Mouse (Mus musculus): ENCODE measurements around the gene Sv2c. TPM values are rescaled to one million over a fixed set of nuclear protein-coding genes. Genes with fewer than 3 reads are reported as not detected.

The Sv2c gene
- polyA plus RNA-seq, 1 experiment from 2014 or later: 0.27 TPM

- Histone ChIP-seq H3K4me1 (ENCODE audit: insufficient read depth, low read depth, low read length) (no peaks in the 10 kb centered on the region), H3K36me3 (ENCODE audit: insufficient read depth, low read length) (no peaks in the 10 kb centered on the region), H3K27ac (ENCODE audit: low read length) (no peak overlapping the region), H3K9ac (replicated peaks; ENCODE audit: low read depth) (no peak overlapping the region), H3K4me3 (ENCODE audit: low read depth, low read length) (no peak overlapping the region), H3K9me3 (ENCODE audit: low read length) (no peaks in the 10 kb centered on the region), H3K4me2 (replicated peaks; ENCODE audit: low read depth, low read length) (no peak overlapping the region), H3K27me3 (replicated peaks; ENCODE audit: insufficient read depth, low read length) (no peaks in the 10 kb centered on the region)
- DNase-seq (ENCODE audit: low spot score) (no peak), ATAC-seq (no peak)
- 58% methylated on average over 2 of the region's 2 CpGs for WGBS
- TF ChIP-seq CTCF (IDR thresholded peaks at IDR 0.05): no peak
- no peak for TF ChIP-seq EP300 (IDR thresholded peaks at IDR 0.05)
Measured at GRCm38 (mm10) chr13:96166593-96166992, 34.2 kb upstream of the Sv2c start.

GRCm38 (mm10) chr13:96133363-96134100 lies 1.2 kb upstream of the Sv2c start:
- DNase-seq (ENCODE audit: low spot score) (no peak), ATAC-seq (no peak)

DNA sequence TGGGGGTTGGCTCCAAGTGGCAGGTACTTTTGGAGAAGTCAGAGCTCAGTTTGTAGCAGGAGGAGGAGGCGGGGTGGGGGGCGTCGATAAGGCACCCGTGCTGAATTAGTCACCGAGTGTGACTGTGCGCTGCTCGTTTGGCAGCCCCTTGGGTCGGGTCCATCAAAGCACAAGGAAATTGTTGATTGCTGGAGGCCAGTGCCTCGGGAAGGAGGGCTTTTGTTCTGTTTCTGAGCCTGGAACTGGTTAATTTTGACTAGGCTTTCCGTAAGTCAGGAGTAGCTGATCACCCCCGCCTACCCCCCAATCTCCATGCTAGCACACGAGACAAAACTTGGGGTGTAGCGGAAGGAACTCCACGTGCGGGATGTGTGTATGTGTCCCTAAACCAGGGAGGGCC lies 456 bp upstream of the Sv2c start:
- no peak for DNase-seq (ENCODE audit: low spot score)
- Histone ChIP-seq H3K27me3 (replicated peaks; ENCODE audit: insufficient read depth, low read length) (peaks cover 43% of the 10 kb centered on the region; the same call in 1 of the 2 replicates), H3K4me2 (replicated peaks; ENCODE audit: low read depth, low read length) (peak overlapping the region; percentile 58), H3K36me3 (ENCODE audit: insufficient read depth, low read length) (no peaks in the 10 kb centered on the region), H3K9ac (replicated peaks; ENCODE audit: low read depth) (no peak overlapping the region), H3K27ac (ENCODE audit: low read length) (no peak overlapping the region), H3K4me1 (ENCODE audit: insufficient read depth, low read depth, low read length) (no peaks in the 10 kb centered on the region), H3K4me3 (ENCODE audit: low read depth, low read length) (peak overlapping the region; percentile 33; the same call in 1 of the 2 replicates), H3K9me3 (ENCODE audit: low read length) (no peaks in the 10 kb centered on the region)
- TF ChIP-seq CTCF (IDR thresholded peaks at IDR 0.05): no peak
- TF ChIP-seq EP300 (IDR thresholded peaks at IDR 0.05): no peak
- WGBS: under 1% methylated on average over 13 of the region's 15 CpGs
- ATAC-seq: peak; percentile 9; the same call in 1 of the 2 replicates

More at GRCm38 (mm10) chr13:96133363-96134100, 1.2 kb upstream of the Sv2c start:
- no peak overlapping the region for H3K9ac ChIP-seq (replicated peaks; ENCODE audit: low read depth)
- no peak overlapping the region for H3K27ac ChIP-seq (ENCODE audit: low read length)
- TF ChIP-seq CTCF (IDR thresholded peaks at IDR 0.05): no peak
- no peak for TF ChIP-seq EP300 (IDR thresholded peaks at IDR 0.05)
- H3K4me1 ChIP-seq (ENCODE audit: insufficient read depth, low read depth, low read length): no peaks in the 10 kb centered on the region
- 2% methylated on average over 28 of the region's 28 CpGs for WGBS
- no peaks in the 10 kb centered on the region for H3K36me3 ChIP-seq (ENCODE audit: insufficient read depth, low read length)
- no peaks in the 10 kb centered on the region for H3K9me3 ChIP-seq (ENCODE audit: low read length)
- H3K4me2 ChIP-seq (replicated peaks; ENCODE audit: low read depth, low read length): no peak overlapping the region
- peaks cover 43% of the 10 kb centered on the region; the same call in 1 of the 2 replicates for H3K27me3 ChIP-seq (replicated peaks; ENCODE audit: insufficient read depth, low read length)
- no peak overlapping the region for H3K4me3 ChIP-seq (ENCODE audit: low read depth, low read length)

- Histone ChIP-seq H3K4me3 (ENCODE audit: low read depth, low read length) (peak overlapping the region; percentile 33), H3K27me3 (replicated peaks; ENCODE audit: insufficient read depth, low read length) (peaks cover 43% of the 10 kb centered on the region; the same call in 1 of the 2 replicates), H3K27ac (ENCODE audit: low read length) (no peak overlapping the region), H3K36me3 (ENCODE audit: insufficient read depth, low read length) (no peaks in the 10 kb centered on the region), H3K9ac (replicated peaks; ENCODE audit: low read depth) (no peak overlapping the region), H3K9me3 (ENCODE audit: low read length) (no peaks in the 10 kb centered on the region), H3K4me1 (ENCODE audit: insufficient read depth, low read depth, low read length) (no peaks in the 10 kb centered on the region), H3K4me2 (replicated peaks; ENCODE audit: low read depth, low read length) (peak overlapping the region; percentile 58)
- DNase-seq (ENCODE audit: low spot score) (no peak), ATAC-seq (no peak)
- 0% methylated on average over 16 of the region's 19 CpGs for WGBS
- TF ChIP-seq CTCF (IDR thresholded peaks at IDR 0.05): no peak
- TF ChIP-seq EP300 (IDR thresholded peaks at IDR 0.05): no peak
Measured at GRCm38 (mm10) chr13:96131911-96132310, 466 bp downstream of the Sv2c start.

GRCm38 (mm10) chr13:96131050-96131449 lies 1.3 kb downstream of the Sv2c start:
- Histone ChIP-seq H3K36me3 (ENCODE audit: insufficient read depth, low read length) (no peaks in the 10 kb centered on the region), H3K9me3 (ENCODE audit: low read length) (no peaks in the 10 kb centered on the region), H3K4me2 (replicated peaks; ENCODE audit: low read depth, low read length) (0 out of 2 replicates have a peak overlapping the region, but pooled peaks have one; percentile 27), H3K4me3 (ENCODE audit: low read depth, low read length) (peak overlapping the region; percentile 6; the same call in 1 of the 2 replicates), H3K4me1 (ENCODE audit: insufficient read depth, low read depth, low read length) (no peaks in the 10 kb centered on the region), H3K27ac (ENCODE audit: low read length) (no peak overlapping the region), H3K9ac (replicated peaks; ENCODE audit: low read depth) (no peak overlapping the region), H3K27me3 (replicated peaks; ENCODE audit: insufficient read depth, low read length) (peaks cover 43% of the 10 kb centered on the region; the same call in 1 of the 2 replicates)
- TF ChIP-seq CTCF (IDR thresholded peaks at IDR 0.05): no peak
- no peak for TF ChIP-seq EP300 (IDR thresholded peaks at IDR 0.05)
- 1% methylated on average over 23 of the region's 30 CpGs for WGBS
- ATAC-seq: peak; percentile 56
- no peak for DNase-seq (ENCODE audit: low spot score)

DNA sequence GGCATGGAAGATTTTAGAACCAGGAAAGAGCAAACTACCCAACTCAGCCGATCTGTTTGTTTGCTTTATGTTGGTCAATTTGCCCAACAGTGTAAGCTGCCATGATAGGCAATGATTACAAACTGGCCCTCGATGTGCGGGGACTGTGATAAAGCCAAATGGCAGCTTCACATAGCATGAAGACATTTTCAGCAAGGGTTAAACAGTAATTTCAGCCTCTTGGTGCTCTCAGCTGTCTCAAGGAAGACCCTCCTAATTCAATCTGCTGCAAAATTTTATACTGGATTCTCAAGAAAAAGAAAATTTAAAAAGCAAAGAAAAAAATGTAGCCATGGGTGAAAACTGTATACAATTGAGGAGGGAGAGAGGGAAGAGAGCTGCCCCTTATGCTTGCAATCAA lies 3.3 kb downstream of the Sv2c start:
- no peak overlapping the region for H3K9ac ChIP-seq (replicated peaks; ENCODE audit: low read depth)
- DNase-seq (ENCODE audit: low spot score): no peak
- WGBS: 66% methylated on average over 3 of the region's 3 CpGs

More for the DNA sequence above, 3.3 kb downstream of the Sv2c start:
- H3K4me3 ChIP-seq (ENCODE audit: low read depth, low read length): no peak overlapping the region
- no peaks in the 10 kb centered on the region for H3K4me1 ChIP-seq (ENCODE audit: insufficient read depth, low read depth, low read length)
- H3K27me3 ChIP-seq (replicated peaks; ENCODE audit: insufficient read depth, low read length): peaks cover 43% of the 10 kb centered on the region; the same call in 1 of the 2 replicates
- no peak overlapping the region for H3K27ac ChIP-seq (ENCODE audit: low read length)
- H3K9me3 ChIP-seq (ENCODE audit: low read length): no peaks in the 10 kb centered on the region
- no peak overlapping the region for H3K4me2 ChIP-seq (replicated peaks; ENCODE audit: low read depth, low read length)
- no peaks in the 10 kb centered on the region for H3K36me3 ChIP-seq (ENCODE audit: insufficient read depth, low read length)
- TF ChIP-seq CTCF (IDR thresholded peaks at IDR 0.05): no peak
- TF ChIP-seq EP300 (IDR thresholded peaks at IDR 0.05): no peak
- ATAC-seq: no peak

Measured in lung, postnatal 0 days (tissue).